Mouse (Mus musculus) kidney, postnatal 0 days (tissue): ENCODE measurements around the gene Slc17a5. TPM values are rescaled to one million over a fixed set of nuclear protein-coding genes. Genes with fewer than 3 reads are reported as not detected.
"Not testable (repeated sequence)": the region's sequence is repeated elsewhere in the genome, so short reads cannot be mapped to it uniquely, and the experiment has no call there.

Experiments
- ATAC-seq: fragments of 200-750 bp; cut with Nextera tagmentation; replicated peaks from 2 replicates; pipeline ENCODE4 v1.8.0; 2017; ENCODE audit warnings: low read depth, moderate number of reproducible peaks, moderate TSS enrichment, moderate library complexity; ENCODE audit not compliant: low FRiP score
- DNase-seq: peaks from one replicate; pipeline ENCODE4 v3.0.0-alpha.2; 2016; ENCODE audit warnings: low spot score
- H3K27ac ChIP-seq: fragments of 300-500 bp; sonication (generic); 2 replicates; pipeline ENCODE4 v1.5.1; 2014; ENCODE audit warnings: mild to moderate bottlenecking
- H3K27me3 ChIP-seq: fragments of 300-500 bp; sonication (generic); 2 replicates; pipeline ENCODE4 v1.6.1; 2014; ENCODE audit warnings: low read length, mixed read lengths; ENCODE audit not compliant: insufficient read depth
- H3K36me3 ChIP-seq: fragments of 300-500 bp; sonication (generic); 2 replicates; pipeline ENCODE4 v1.6.1; 2014; ENCODE audit warnings: low read length, mixed read lengths; ENCODE audit not compliant: insufficient read depth
- H3K4me1 ChIP-seq: fragments of 300-500 bp; sonication (generic); replicated peaks from 2 replicates; pipeline ENCODE4 v1.6.1; 2014; ENCODE audit warnings: antibody characterized with exemption, low read length, mixed read lengths; ENCODE audit not compliant: insufficient read depth
- H3K4me2 ChIP-seq: fragments of 300-500 bp; sonication (generic); 2 replicates; pipeline ENCODE4 v1.6.1; 2014; ENCODE audit warnings: mild to moderate bottlenecking, low read length, moderate library complexity, mixed read lengths
- H3K4me3 ChIP-seq: fragments of 300-500 bp; sonication (generic); replicated peaks from 2 replicates; pipeline ENCODE4 v1.5.1; 2014; ENCODE audit warnings: low read depth, low read length
- H3K9ac ChIP-seq: fragments of 300-500 bp; sonication (generic); 2 replicates; pipeline ENCODE4 v1.6.1; 2014; ENCODE audit warnings: low read depth, low read length
- H3K9me3 ChIP-seq: fragments of 300-500 bp; sonication (generic); replicated peaks from 2 replicates; pipeline ENCODE4 v1.6.1; 2016; ENCODE audit warnings: low read length, inconsistent platforms, mixed read lengths
- CTCF ChIP-seq: IDR thresholded peaks from 2 replicates; pipeline ENCODE4 v1.5.1; 2016; ENCODE audit warnings: antibody characterized with exemption, low read depth, mild to moderate bottlenecking, moderate library complexity
- WGBS: fragments of 180-500 bp; shearing (Covaris S2); extraction: QIAGEN DNeasy Blood & Tissue Kit; methylation state at CpG from one replicate; pipeline ENCODE4 v1.1.7; 2014; 5-methylcytosine and 5-hydroxymethylcytosine counted together
- polyA plus RNA-seq: library from polyadenylated mRNA; unstranded; fragments of >200 nt; fragmentation: Nextera tagmentation; extraction: Ambion mirVana; gene quantifications from 2 replicates; pipeline ENCODE4 v1.2.1, GENCODE M21; 2015

Gene Slc17a5
- polyA plus RNA-seq, 1 experiment from 2014 or later = 17.7 TPM

DNA sequence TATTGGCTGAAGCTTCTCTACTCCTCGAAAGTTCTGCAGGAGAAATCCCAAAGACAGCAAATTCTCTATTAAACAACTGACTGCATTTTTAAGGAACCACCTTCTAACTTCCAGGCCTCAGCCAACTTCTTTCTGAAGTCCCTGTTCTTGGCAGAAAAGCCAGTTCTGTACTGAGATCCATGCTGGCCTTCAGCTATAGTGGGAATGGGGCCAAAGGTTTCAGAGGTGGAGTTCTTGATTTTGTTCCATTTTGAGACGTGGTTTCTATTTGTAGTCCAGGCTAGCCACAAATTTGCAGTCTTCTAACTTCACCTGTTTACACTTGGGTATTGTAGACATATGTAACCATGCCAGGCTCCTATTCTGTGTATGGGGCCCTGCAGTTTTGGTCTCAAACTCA is 61.6 kb downstream of the Slc17a5 start:
- Histone ChIP-seq H3K4me1 (peaks cover 13% of the 10 kb centered on the region; the same call in 1 of the 2 replicates), H3K4me3 (no peak overlapping the region), H3K36me3 (no peaks in the 10 kb centered on the region), H3K27ac (no peak overlapping the region), H3K27me3 (no peaks in the 10 kb centered on the region), H3K4me2 (no peak overlapping the region), H3K9ac (no peak overlapping the region), H3K9me3 (no peaks in the 10 kb centered on the region)
- ATAC-seq (no peak), DNase-seq (no peak)
- no peak for TF ChIP-seq CTCF
- WGBS = 92% methylated on average over 2 of the region's 2 CpGs

DNA sequence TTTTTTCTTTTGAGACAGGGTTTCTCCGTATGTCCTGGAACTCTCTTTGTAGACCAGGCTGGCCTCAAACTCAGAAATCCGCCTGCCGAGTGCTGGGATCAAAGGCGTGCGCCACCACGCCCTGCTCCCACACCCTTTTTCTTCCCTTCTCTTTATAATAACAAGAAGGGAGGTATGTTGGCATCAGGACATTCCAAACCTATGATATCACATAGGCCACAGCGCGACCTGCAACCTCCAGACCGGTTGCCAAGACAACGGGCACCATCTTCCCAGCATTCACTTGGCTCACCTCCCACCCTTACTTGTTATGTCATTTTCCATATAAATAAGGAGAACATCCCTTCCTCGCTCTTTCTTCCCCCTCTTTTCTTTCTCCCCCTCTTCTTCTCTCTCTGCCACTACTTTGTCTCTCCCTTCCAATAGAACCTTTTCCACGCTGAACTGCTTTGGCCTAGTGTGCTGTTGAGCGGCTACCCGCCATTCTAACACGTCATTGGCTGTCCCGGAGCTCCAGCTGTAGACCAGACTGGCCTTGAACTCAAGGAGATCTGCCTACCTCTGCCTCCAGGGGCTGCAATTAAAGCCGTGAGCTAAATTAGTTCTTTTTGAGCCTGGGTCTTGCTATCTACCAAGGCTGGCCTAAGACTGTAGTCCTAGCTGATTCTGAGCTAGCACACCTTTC is 62.2 kb downstream of the Slc17a5 start:
- H3K36me3 ChIP-seq = no peaks in the 10 kb centered on the region
- H3K27me3 ChIP-seq = no peaks in the 10 kb centered on the region
- H3K9me3 ChIP-seq = no peaks in the 10 kb centered on the region
- no peak overlapping the region for H3K4me3 ChIP-seq
- no peak overlapping the region for H3K27ac ChIP-seq
- H3K4me2 ChIP-seq = no peak overlapping the region
- DNase-seq (no peak), ATAC-seq (no peak)
- WGBS = 90% methylated on average over 17 of the region's 17 CpGs
- no peak overlapping the region for H3K9ac ChIP-seq
- TF ChIP-seq CTCF = no peak
- H3K4me1 ChIP-seq = peaks cover 17% of the 10 kb centered on the region; the same call in 1 of the 2 replicates

DNA sequence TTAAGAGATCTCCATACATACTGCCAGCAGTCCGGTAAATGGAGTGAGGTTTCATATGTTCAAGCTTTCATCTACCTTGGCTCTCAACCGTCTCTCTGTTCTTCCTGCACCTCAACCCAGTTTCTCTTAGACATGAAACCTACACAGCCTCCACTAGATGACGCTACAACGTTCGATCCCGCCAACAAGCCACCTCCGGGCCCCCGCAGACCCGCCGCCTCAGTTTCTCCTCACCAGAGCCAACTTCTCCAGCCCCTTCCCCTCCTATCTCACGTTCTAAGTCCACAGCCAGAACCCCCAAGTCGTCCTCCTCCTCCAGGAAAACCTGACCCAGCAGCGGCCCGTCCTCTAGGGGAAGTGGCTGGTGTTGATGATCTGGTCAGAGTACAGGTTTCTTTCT is 66.2 kb downstream of the Slc17a5 start:
- peak; percentile 58 for TF ChIP-seq CTCF
- peak; percentile 55 for DNase-seq
- ATAC-seq = no peak
- H3K27ac ChIP-seq = peak overlapping the region; percentile 77
- peaks cover 9% of the 10 kb centered on the region; the same call in 1 of the 2 replicates for H3K4me1 ChIP-seq
- H3K36me3 ChIP-seq = no peaks in the 10 kb centered on the region
- H3K27me3 ChIP-seq = no peaks in the 10 kb centered on the region
- no peaks in the 10 kb centered on the region for H3K9me3 ChIP-seq
- peak overlapping the region; percentile 88 for H3K4me2 ChIP-seq
- WGBS = 40% methylated on average over 14 of the region's 14 CpGs
- peak overlapping the region; percentile 43 for H3K4me3 ChIP-seq
- H3K9ac ChIP-seq = peak overlapping the region; percentile 60

DNA sequence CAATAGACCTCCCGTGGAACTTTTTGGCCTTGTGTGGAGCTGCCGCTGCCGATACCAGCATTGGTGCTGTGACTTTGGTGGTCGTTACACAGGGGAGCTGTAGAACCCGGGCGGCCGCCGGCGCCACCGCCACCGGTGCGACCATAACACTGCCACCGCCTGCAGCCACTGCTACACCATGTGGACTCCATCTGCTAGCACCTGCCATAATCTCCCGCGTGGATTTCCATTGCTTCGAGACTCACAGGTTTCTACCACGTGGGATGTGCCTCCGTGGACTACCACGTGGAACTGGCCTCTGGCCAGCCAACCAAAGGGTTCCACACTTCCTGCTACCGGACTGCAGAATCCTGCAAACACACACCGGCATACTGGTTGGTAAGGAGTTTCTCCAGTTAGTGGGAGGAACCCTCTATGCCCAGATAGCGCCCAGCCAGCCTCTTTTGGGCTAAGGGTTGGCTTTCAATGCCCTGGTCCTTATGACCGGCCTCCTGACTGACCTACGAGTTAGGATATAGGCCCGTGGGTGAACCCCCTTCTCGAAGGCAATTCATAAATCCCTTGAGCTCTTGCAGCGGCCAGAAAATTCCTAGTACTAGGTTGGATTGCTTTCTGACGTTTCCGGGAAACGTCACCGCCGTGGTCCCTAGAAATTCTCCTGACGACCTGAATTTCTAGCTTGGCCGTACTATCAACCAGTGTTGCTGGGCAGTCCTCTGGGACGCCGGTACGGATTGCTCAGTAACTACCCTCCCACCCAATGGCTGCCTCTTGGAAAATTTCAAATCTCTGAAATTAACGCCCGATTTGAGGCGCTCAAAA is 66.8 kb downstream of the Slc17a5 start:
- no peak for TF ChIP-seq CTCF
- Histone ChIP-seq H3K9me3 (no peaks in the 10 kb centered on the region), H3K36me3 (no peaks in the 10 kb centered on the region), H3K9ac (peak overlapping the region; percentile 60), H3K27me3 (no peaks in the 10 kb centered on the region), H3K4me1 (0 out of 2 replicates have a peak, but pooled peaks cover 6% of the 10 kb centered on the region), H3K27ac (peak overlapping the region; percentile 77), H3K4me2 (peak overlapping the region; percentile 88), H3K4me3 (peak overlapping the region; percentile 43)
- WGBS = 2% methylated on average over 40 of the region's 40 CpGs
- ATAC-seq = peak; percentile 53
- DNase-seq = peak; percentile 40

DNA sequence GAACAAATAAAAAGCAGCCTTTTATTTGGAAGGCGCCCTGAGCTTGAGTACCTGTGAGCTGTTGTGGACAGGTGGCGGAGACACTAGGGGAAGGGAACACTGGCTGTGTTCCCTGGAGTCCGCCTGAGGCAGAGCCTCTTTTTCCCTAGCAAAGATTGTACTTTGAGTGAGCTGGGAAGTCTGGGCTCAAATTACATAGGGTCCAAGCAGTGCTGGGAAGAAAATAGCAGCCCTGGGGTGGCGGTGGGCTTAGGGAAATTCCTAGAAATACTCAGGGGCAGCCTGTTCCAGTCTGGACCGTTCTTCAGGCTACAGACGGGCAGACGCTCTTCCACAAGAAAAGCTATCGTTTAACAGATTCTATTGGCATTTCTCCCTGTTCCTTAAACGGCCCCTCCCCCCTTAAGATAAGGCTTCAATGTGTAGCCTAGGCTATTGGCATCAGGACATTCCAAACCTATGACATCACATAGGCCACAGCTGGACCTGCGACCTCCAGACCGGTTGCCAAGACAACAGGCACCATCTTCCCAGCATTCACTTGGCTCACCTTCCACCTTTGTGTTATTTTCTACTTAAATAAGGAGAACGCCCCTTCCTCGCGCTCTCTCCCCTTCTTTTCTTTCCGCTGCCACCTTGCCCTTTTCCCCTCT is 67.6 kb downstream of the Slc17a5 start:
- Histone ChIP-seq H3K4me2 (peak overlapping the region; percentile 88), H3K4me1 (0 out of 2 replicates have a peak, but pooled peaks cover 6% of the 10 kb centered on the region), H3K4me3 (peak overlapping the region; percentile 43), H3K27me3 (no peaks in the 10 kb centered on the region), H3K27ac (peak overlapping the region; percentile 77), H3K9ac (peak overlapping the region; percentile 60; the same call in 1 of the 2 replicates), H3K9me3 (no peaks in the 10 kb centered on the region), H3K36me3 (no peaks in the 10 kb centered on the region)
- no peak for TF ChIP-seq CTCF
- ATAC-seq (peak; percentile 88), DNase-seq (peak; percentile 86)
- 5% methylated on average over 15 of the region's 15 CpGs for WGBS

DNA sequence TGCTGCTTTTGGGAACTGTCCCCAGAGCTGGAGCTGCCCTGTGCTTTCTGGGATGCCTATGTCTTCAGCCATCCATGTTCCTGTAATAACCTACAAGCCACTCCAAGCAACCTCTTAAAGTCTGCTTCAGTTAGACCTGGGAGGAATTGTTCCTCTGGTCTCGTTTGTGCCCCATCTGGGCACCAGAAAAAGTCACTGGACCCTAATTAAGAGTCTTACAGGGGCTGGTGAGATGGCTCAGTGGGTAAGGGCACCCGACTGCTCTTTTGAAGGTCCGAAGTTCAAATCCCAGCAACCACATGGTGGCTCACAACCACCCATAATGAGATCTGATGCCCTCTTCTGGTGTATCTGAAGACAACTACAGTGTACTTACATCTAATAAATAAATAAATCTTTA is 70.6 kb downstream of the Slc17a5 start:
- H3K4me3 ChIP-seq, H3K27me3 ChIP-seq, DNase-seq, H3K4me1 ChIP-seq, H3K9me3 ChIP-seq, H3K27ac ChIP-seq, H3K36me3 ChIP-seq, H3K4me2 ChIP-seq, ATAC-seq, H3K9ac ChIP-seq: not testable (repeated sequence)
- WGBS = 67% methylated on average over 3 of the region's 3 CpGs
- TF ChIP-seq CTCF = peak; percentile 19; the same call in 1 of the 2 replicates
